Mouse (Mus musculus) liver (tissue): Measurements from ENCODE around the gene Invs.

ENCODE experiments used
- DNase-seq: peaks from one replicate; pipeline ENCODE4 v3.0.0-alpha.2; 2020; ENCODE audit warnings: mixed read lengths

Invs gene

DNA sequence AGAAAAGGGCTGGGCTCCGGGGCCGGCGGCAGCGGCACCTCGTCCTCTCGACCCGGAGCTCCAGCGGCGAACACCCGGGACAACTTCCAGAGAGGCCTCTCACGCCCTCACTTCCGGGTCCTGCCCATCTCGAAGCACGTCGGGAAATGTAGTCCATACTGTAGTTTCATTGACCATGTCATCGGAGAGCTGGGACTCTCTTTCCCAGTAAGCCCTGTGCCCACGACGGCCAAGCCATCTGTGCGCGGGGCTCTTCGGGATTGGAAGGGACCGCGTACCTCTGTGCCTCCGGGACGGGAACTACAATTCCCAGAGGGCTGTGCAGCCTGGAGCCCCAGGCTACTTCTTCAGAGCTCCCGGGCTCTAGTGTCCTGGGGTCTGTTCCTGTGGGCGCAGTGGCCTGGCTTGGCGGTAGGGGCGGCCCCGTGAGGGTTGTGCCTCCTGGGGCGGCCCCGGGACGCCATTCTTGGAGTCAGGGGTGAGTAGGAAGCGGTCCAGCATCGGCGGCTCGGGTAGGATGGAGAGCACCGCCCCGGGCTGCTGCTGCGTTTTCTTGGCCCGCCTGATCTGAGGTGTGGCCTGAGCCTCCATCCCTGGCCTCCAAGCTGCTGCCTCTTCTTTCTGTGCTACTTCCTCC lies at the start of gene Invs, which contains the start of gene Erp44:
Invs (plus strand) TSS at position 263 of the 637 bp plus-strand sequence.
Erp44 (minus strand) TSS at position 61 of the 637 bp plus-strand sequence.
- DNase-seq, result peak; percentile 93

DNA sequence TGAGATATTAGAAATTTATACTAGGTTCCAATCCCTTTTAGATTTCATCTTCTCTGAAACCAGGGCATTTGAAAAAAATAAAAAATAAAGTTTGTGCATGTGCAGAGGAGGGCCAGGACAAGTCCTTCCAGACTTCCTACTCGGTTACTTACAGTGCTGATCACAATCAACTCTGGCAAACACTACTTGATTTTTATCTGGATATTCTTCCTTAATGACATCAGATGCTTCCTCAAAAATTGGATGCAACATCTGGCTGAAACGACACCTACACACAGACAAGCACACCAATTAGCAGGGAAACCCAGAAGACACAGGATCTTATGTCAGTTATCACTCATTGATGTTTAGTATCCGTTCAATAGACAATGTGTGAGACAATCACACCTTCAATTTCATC lies 42.8 kb upstream of the Invs start:
- no peak for DNase-seq

DNA sequence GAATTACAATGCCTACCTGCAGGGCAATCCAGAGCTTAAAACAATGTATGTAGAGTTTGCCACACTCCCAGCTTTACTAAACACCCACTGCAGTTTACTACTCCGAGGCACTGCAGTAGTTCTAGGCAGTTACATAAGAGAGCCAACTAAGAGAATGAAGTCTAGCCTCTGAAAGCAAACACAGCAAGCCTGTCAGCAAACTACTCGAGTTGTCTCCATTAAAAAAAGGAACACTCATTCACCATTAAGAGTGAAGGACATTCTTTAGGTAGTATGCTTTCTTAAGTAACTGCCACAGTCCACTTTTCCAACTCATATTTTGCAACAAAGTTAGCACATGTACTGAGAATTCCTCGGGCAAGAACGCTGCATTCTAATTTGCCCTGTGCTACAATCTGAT lies 40.5 kb upstream of the Invs start:
- no peak for DNase-seq

DNA sequence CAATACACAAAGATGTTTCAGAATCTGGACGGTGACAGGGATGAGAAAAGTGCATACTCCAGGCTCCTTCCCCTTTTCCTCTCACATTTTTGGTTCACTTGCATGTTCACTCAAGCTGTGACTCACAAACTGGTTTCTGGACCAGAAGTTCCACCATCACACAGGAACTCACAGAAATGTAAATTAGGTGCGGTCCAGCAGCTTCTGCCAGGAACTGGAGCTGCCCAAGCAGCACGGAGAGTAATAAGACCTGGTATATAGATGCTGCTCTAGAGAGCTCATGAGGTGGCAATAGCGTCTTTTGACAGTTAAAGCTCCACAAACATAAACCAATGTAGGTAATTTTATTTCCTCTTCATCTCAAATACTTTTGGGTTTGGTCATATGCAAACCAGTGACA lies 37.1 kb upstream of the Invs start:
- no peak for DNase-seq

DNA sequence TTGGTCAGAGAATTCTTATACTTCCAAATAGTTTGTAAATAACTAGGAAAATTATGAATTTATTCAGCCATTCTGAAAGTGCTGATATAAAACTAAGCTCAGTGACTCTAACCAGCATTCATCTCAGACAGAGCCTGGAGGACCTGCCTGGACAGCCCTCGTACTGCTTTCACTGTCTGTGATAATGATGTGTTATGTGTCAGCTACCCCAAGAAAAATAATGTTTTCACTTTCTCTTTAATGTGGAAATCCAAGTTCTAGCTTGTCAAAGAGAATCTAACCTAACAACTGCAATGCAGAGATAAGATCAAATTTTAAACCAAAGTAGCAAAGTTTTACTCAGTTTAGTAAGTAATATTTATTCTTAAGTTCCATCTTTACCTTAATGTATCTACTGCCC lies 35.8 kb upstream of the Invs start:
- DNase-seq, result no peak

DNA sequence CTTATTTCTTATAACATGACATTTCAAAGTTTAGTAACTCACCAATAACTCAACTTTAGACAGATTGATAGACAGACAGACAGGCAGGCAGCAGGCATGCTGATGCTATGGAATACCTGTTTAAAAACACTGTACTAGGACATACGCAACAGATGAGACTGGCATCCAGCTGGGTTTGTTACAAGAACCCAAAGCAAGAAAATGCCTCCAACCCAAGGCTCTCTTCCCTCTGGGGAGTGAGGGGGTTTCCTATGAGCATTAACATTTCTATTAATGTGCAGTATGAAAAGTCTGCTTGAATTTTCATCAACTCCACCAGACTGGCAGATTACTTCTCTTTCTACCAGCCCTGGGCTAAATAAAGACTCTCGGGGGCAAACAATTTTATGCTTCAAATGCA lies 35.3 kb upstream of the Invs start:
- DNase-seq, result no peak

DNA sequence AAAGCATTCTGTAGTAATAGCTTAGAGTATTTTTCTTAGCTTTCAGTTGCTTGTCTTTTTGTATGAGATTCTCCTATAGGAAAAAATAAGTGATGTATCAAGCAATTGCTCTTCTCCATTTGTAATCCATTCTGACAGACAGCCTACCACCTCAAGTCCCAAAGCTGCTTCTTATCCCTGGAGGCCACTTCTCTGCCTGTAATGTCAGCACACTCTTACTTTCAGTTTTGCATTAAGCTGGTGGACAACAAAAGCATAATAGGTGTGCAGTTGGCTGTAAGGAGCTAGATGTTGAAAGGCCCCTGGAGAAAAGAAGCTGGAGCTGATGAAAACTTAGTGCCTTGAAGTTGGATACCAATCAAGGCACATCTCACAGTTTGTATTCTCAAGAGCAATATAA lies 26.3 kb upstream of the Invs start:
- DNase-seq, result no peak

DNA sequence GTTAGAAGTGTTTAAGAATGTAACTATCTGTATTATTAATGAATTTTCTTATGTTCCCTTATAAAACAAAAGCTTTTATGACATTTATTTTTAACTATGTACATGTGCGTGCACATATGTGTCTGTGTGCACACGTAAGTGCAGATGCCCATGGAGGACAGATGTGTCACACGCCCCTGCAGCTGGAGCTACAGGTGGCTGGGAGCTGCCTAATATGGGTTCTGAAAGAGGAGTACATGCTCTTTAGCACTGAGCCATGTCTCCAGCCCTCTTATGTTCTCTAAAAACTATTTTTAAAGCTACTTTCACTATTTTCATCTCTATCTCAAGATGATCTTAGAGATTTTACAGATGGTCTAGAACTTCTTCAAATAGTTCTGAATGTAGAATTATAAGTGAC lies 21.5 kb upstream of the Invs start:
- DNase-seq, result no peak

DNA sequence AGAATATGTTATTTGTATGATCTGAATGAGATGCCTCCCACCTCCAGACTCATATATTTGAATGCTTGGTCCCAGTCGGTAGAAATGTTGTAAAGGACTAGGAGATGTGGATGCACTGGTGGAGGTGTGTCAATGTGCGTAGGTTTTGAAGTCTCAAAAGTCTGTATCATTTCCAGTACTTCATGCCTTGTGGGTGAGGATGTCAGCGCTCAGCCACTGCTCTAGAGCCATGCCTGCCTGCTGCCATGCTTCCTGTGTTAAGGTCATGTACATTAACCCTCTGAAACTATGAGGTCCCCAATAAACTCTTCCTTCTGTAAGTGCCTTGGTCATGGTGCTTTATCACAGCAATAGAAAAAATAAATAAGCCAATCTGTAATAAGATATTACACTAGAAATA lies 11.9 kb upstream of the Invs start:
- DNase-seq, result no peak

DNA sequence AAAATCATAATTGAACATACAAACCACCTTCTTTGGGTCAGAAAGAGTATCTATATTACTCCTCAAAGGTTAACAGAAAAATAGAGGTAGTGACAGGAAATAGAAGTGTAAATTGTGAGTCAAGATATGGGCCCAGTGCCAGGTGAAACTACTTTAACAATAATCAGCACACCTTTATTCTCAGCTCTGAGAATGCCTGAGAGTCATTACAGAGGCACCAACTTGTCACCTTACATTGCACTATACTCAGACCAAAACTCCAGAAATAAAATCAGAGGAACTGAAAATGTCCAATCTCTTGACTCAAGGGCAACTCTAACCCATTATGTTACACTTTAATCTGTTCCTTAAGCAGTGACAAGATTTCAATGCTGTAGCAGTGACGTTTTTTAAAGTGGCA lies 11.4 kb upstream of the Invs start:
- no peak for DNase-seq

DNA sequence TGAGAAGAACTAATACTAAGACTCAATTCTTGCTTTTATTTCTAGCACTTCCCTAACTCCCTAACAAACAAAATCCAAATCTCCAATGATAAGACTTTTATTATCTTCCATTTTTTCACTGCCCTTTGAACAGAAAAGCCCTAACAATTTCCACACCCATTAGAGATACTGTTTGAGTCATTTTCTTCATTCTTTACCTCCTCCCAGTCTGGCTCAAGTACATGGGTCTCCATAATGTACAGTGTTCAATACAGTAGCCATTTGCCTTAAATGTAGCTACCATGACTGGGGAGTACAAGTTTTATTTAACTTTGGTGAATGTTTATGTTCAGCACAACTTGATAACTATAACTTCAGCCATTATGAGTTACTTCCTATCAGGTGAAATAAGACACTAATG lies 9.0 kb upstream of the Invs start:
- no peak for DNase-seq

DNA sequence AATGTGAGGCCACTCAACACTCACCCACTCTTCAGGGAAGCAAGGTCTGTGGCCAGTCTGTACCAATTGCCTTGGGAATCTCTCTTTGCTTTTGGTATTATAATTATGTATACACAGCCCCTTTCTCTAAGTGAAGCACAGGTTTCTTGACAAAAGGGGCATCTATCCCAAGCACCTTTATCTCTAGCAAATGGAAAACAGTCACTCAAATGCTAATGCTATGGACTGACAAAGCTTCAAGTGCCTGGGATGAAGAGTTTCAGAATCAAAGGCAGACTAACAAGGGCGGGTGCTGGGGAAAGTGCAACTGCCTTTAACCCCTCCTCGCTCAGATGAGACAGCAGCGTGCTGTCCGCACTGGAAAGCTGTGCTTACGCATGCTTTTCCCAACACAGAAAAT lies 7.7 kb upstream of the Invs start:
- DNase-seq, result no peak

DNA sequence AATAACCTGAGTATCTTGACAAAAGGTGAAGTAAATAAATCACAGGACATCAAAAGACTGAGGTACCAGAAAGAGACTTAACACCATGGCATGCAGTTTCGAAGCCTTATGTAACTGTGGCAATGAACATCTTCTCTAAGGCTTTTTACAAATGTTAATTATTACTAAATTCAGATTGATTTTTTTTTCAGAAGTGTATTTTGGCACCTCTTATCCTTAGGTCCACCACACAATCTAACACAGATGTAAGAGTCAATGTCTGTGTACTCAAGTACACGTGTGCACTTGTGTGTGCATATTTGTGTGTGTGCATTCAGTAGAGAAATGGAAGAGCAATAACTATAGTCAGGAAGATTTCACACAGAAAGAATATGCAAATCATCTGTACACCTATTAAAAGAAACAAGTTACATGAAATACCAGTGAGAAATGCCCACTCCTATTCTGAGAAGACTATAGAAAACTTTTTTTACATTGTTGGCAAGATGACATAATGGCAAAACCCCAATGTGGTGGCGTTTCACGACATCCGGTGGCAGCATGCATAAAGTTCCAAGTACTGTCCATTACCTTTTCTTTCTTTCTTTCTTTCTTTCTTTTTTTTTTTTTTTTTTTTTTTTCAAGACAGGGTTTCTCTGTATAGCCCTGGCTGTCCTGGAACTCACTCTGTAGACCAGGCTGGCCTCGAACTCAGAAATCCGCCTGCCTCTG lies 6.3 kb upstream of the Invs start:
- DNase-seq, result no peak

DNA sequence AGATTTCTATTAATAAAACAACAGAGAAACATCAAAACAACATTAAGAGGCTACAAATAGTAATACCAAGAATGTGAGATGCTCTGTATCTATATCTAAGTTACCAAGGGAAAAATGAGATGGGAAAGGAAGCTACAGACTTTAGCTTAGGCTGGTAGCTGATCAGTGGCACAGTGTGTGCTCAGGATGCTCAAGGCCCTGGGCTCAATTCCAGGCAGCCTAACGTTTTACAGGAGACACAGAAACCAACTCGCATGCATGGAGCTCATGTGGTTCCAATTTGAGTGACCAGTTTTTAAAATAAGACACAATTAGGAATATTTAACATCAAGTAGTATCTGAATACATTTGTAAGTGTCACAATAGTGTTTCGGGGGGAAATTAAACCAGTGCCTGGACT lies 3.8 kb upstream of the Invs start:
- no peak for DNase-seq

DNA sequence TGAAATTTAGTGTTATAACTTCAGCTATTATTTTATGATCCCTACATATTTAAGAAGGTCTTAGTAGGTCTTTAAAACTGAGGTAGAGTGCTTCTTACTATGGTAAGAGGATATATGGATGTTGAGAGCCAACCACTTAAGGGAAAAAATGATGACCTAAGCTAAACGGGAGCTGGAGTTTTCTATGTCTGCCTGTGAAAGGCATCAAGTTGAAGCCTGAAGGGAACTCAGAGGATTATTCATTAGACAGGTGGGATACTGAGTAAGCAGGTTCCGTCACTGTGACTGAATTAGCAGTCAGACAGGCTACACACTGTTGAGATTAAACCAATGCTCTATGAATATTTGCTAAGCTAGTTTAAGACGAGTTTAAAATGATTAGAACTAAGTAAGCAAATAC lies 2.5 kb upstream of the Invs start:
- no peak for DNase-seq

DNA sequence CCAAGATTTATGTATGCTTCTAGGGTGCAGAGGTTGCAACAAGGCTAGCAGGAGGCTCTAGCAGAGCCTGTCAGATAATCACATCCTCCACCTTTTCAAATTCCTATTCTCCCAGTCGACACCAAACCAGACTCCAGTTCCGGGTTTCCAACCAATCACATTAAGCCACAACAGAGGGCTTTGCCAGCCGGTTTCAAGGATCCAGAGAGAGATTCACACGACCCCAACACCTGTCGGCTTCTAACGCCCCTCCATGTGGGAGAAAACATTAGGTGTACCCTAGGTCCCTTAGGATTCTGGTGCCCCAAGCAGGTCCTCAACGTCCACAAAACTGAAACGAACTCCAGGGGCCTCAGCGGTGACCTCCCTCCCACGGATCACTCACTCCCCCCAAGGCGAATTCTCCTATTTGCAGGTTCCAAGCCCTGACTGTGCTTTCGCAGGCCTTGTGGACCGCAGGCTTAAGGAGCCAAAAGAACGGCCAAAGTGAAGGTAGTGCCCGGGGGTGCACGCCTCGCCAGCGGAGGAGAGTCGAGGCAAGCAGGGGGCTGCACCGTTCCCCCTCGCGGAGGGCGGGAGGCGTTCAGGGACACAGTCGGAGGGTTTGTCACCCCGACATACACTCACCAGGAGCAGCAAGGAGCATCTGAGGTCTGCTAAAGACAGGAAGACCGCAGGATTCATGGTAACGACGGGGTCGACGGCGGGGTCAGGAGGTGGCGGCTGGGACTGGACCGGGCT lies 633 bp upstream of the Invs start:
- peak; percentile 22 for DNase-seq

DNA sequence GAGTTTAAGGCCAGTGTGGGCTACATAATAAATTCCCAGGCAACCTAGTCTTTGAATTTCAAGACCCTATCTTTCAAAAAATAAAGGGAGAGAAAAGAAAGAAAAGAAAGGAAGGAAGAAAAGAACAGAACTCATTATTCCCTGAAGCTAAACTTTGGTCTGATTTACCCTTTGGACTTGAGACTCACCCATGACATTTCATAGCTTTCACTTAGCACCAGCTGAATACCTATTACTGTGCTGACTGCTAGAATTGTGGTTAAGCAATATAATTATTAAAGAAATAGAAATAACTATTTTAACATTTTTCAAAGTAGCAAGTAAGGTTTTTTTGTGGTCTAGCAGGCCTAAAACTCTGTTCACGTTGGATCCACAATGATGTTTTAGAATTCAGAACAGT lies 1.6 kb downstream of the Invs start:
- no peak for DNase-seq

DNA sequence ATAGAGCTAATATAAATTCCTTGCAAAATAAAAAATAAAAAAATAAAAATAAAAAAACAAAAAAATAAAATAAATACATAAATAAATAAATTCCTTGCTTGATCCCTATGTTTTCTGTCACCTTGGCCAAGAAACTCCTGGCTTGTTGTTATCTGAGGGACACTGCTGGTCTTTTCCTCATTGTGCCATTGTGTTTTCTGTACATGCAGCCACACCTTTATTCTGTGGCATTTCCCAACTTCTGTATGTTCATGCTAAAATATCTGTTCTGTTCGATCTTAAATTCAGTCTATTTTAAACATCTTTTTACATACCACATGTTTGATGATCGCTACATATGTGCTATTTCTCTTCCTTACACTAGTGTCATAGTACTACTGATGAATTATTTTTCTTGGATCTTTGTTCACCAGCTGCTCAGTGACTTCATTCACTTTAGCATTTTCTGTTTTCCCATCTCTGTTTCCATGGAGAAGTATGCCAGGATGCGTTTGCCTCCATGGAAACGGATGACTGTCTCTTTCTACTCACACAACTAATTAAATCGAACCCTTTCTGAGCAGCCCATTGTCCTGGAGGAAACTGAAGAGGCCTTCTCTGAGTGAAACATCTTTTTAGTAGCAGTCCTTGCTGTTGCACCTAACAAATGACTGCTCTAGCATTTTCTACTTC lies 7.7 kb downstream of the Invs start:
- DNase-seq, result no peak

DNA sequence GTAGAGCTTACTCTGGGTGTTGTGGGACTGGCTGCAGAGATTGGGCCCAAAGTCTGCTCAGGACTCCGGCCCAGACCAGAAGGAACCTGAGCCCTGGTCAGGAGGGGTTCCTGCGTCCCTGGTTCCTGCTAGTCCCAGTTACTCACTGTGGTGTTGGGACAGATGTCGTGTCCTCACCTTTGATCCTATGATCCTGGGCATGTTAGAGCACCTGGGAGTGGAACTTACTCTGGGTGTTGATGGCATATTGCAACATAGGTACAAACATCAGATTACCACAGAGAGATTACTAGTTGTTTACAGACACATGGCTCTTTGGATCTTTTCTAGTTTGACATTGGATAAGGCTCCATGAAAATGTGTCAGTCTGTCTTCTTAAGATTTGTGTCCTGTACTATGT lies 35.3 kb downstream of the Invs start:
- DNase-seq, result no peak

DNA sequence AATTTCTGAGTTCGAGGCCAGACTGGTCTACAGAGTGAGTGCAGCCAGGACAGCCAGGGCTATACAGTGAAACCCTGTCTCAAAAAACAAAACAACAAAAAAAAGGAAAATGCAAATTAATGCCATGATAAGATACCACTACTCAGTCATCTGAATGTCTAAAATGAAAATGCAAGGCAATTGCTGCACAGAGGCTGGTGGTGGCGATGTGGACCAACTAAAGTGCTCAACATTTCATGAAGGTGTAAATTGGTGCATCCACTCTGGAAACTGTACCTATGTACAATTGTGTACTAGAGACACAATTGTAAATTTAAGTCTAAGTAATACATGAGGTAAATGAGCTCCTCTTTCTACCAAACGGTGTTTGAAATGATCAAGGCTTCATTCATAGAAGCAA lies 36.5 kb downstream of the Invs start:
- DNase-seq, result no peak

DNA sequence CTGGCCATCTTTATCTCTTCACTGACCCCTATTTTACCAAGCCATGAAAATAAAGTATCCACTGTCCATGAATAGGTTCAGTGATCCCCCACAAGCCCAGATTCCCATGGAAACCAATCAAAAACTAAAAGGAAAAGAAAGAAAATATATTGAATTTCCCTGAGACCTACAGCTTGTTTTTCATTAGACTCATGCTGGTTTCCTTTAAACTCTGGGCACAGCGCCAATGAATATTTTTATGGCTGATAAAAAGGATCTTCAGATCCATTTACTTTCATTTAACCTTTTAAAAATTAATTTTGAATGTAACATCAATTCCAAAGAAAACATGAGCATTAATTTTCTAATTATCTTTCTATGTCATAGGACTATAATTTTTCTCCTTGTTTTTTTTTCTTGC lies 41.7 kb downstream of the Invs start:
- no peak for DNase-seq

DNA sequence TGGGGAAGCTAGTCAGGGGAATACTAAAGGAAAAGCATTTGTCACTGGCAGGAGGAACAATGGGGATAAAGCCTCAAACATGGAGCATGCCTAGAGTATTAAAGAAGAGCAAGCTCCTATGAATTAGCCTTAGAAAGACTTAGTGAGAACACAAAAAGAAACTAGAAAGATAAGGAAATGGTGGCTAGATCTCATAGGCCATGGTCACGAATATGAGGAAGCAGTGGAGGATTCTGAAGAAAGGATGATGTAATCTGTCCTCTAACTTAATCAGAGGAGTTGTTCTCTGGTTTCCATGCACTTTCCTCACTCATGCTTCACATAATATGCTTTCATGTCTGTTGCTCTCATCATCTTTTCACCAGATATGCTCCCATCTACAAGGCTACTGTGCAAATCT lies 42.5 kb downstream of the Invs start:
- DNase-seq, result no peak

DNA sequence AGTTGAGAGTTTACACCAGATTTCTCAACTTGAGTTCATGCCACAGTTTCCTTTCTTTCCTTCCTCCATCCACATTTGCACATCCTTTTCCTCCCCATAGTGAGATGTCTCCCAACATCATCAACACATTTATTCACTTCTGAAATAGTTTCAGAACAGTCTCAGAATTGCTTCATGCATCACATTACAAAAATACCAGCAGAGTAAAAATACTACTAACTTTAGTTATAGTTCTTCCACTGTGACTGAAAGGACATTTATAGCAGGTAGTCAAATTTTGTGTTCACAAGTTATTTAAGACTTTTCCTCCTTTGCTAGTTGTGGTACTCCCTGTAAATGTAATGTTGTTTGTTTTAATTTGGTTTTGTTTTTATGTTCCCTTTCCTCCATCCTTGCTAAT lies 47.6 kb downstream of the Invs start:
- no peak for DNase-seq

DNA sequence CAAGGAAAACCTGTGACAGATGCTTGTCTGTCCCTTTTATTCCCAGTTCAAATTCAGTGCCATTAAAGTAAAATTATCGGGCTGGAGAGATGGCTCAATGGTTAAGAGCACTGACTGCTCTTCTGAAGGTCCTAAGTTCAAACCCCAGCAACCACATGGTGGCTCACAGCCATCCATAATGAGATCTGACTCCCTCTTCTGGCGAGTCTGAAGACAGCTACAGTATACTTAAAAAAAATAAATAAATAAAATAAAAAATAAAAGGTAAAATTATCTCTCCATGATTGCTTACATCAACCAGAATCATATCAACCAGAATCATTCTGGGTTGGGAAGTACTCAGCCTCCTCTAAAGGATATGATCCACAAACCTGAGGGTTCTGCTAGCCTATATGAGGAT lies 48.5 kb downstream of the Invs start:
- no peak for DNase-seq
